Mouse (Mus musculus) hindbrain, embryonic 14.5 days (tissue): ENCODE data around the gene Slc26a9. TPM values are rescaled to one million over a fixed set of nuclear protein-coding genes. Genes with fewer than 3 reads are reported as not detected.

ENCODE experiments used
- ATAC-seq: fragments of 200-750 bp; cut with Nextera tagmentation; 2 replicates; pipeline ENCODE4 v1.8.0; 2017; ENCODE audit warnings: moderate number of reproducible peaks, mild to moderate bottlenecking, moderate TSS enrichment, moderate library complexity; ENCODE audit not compliant: low FRiP score
- DNase-seq: peaks from one replicate; pipeline ENCODE4 v3.0.0-alpha.2; 2015; ENCODE audit warnings: low spot score
- H3K27ac ChIP-seq: fragments of 300-500 bp; sonication (generic); 2 replicates; pipeline ENCODE4 v1.5.1; 2014; ENCODE audit warnings: mild to moderate bottlenecking, moderate library complexity
- H3K27me3 ChIP-seq: fragments of 300-500 bp; sonication (generic); 2 replicates; pipeline ENCODE4 v1.6.1; 2014; ENCODE audit warnings: mild to moderate bottlenecking, low read length, mixed read lengths; ENCODE audit not compliant: control insufficient read depth, insufficient read depth
- H3K36me3 ChIP-seq: fragments of 300-500 bp; sonication (generic); replicated peaks from 2 replicates; pipeline ENCODE4 v1.6.1; 2014; ENCODE audit not compliant: control insufficient read depth, insufficient read depth
- H3K4me1 ChIP-seq: fragments of 300-500 bp; sonication (generic); replicated peaks from 2 replicates; pipeline ENCODE4 v1.6.1; 2014; ENCODE audit warnings: antibody characterized with exemption, low read length, mixed read lengths; ENCODE audit not compliant: control insufficient read depth, insufficient read depth
- H3K4me2 ChIP-seq: fragments of 300-500 bp; sonication (generic); replicated peaks from 2 replicates; pipeline ENCODE4 v1.6.1; 2014; ENCODE audit warnings: mild to moderate bottlenecking, moderate library complexity
- H3K4me3 ChIP-seq: fragments of 300-500 bp; sonication (generic); replicated peaks from 2 replicates; pipeline ENCODE4 v1.5.1; 2014; ENCODE audit warnings: mild to moderate bottlenecking, low read length
- H3K9ac ChIP-seq: fragments of 300-500 bp; sonication (generic); 2 replicates; pipeline ENCODE4 v1.6.1; 2014
- H3K9me3 ChIP-seq: fragments of 300-500 bp; sonication (generic); 2 replicates; pipeline ENCODE4 v1.6.1; 2016; ENCODE audit warnings: low read length; ENCODE audit not compliant: control insufficient read depth
- WGBS: fragments of 180-500 bp; shearing (Covaris S2); extraction: QIAGEN DNeasy Blood & Tissue Kit; methylation state at CpG from one replicate; pipeline ENCODE4 v1.1.7; 2014; 5-methylcytosine and 5-hydroxymethylcytosine counted together
- polyA plus RNA-seq: library from polyadenylated mRNA; unstranded; fragments of >200 nt; fragmentation: Nextera tagmentation; extraction: Ambion mirVana; gene quantifications from 2 replicates; pipeline ENCODE4 v1.2.1, GENCODE M21; 2014

Gene Slc26a9
- 0.05 and 0.07 TPM in 2 replicates for polyA plus RNA-seq

DNA sequence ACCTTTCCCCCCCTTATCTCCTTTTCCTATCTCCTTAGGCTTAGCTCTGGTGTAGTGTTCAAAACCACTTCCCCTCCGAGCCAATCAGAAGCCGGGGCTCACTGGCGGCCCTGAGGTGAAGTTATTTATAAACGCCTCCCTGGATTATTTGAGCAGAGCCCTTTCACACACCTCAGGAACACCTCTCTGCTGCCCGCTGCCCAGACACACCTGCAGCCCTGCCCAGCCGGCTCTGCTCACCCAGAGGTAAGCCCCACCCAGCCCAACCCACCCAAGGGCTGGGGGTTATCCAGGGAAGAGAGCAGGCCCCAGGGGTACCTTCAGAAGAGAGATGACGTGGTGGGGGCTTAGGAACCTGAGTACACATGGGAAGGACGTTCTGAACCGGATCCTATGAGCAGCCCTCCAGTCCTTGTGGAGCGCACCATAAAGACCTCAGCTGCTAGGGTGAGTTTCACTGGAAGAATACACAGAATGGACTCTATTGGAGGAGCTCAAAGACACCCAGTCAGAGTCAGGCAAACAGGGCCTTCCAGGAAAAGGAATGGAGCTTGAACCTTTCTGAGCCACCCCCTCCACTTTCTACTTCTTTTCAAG is at the start of gene Slc26a9:
Gene Slc26a9 (plus strand): TSS at position 155 of the 597 bp plus-strand sequence.
- DNase-seq (no peak), ATAC-seq (no peak)
- Histone ChIP-seq H3K36me3 (no peaks in the 10 kb centered on the region), H3K4me2 (no peak within 1 kb of the TSS), H3K9ac (no peak within 1 kb of the TSS), H3K4me1 (no peaks in the 10 kb centered on the region), H3K27me3 (no peaks in the 10 kb centered on the region), H3K27ac (no peak within 1 kb of the TSS), H3K9me3 (no peaks in the 10 kb centered on the region), H3K4me3 (no peak within 1 kb of the TSS)
- 80% methylated on average over 10 of the region's 10 CpGs for WGBS

DNA sequence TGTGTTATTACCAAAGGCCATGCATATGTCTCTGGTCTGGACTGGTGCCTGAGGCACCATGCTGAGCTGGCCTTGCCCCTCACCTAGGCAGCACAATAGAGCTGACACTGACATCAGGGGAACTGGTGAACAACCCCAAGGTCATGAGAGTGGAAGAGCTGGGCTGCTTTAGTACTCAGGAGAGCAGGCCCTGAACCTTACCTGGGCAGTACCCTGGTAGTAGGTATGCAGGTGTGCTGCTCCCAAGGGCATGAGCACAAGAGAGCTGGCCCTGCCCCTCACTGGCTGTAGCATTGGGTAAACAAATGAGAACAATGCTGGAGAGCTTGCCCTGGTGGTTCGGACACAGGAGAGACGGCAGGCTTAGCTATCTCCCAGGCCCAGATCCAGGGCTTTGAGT is 48.5 kb upstream of the Slc26a9 start:
- Histone ChIP-seq H3K4me2 (no peak overlapping the region), H3K9me3 (no peaks in the 10 kb centered on the region), H3K4me1 (no peaks in the 10 kb centered on the region), H3K9ac (no peak overlapping the region), H3K27ac (no peak overlapping the region), H3K36me3 (no peaks in the 10 kb centered on the region), H3K4me3 (no peak overlapping the region), H3K27me3 (no peaks in the 10 kb centered on the region)
- ATAC-seq (no peak), DNase-seq (no peak)
- WGBS = 89% methylated on average over 2 of the region's 2 CpGs

DNA sequence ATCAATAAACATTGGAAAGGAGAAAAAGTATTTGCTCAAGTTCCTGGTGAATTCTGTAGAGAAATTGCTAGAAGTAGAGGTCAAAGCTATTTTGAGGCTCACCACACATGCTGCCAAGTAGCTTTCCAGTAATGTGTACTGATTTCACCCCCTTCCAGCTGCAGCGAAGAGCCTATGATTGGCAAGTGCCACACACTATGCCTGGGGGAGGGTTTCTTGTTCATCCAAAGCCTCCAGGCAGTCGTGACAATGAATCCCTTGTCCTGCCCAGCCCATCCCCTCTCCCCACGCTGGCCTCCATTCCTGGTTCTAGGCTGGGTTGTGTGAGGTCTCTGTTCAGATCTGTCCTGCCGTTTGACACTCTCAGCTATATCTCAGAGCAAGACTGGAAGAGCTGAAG is 47.5 kb upstream of the Slc26a9 start:
- H3K9ac ChIP-seq = no peak overlapping the region
- H3K27ac ChIP-seq = no peak overlapping the region
- ATAC-seq = no peak
- no peak overlapping the region for H3K4me3 ChIP-seq
- H3K36me3 ChIP-seq = no peaks in the 10 kb centered on the region
- H3K4me2 ChIP-seq = no peak overlapping the region
- H3K9me3 ChIP-seq = no peaks in the 10 kb centered on the region
- no peaks in the 10 kb centered on the region for H3K4me1 ChIP-seq
- whole genome bisulfite sequencing = 55% methylated on average over 4 of the region's 4 CpGs
- no peaks in the 10 kb centered on the region for H3K27me3 ChIP-seq
- DNase-seq = no peak

DNA sequence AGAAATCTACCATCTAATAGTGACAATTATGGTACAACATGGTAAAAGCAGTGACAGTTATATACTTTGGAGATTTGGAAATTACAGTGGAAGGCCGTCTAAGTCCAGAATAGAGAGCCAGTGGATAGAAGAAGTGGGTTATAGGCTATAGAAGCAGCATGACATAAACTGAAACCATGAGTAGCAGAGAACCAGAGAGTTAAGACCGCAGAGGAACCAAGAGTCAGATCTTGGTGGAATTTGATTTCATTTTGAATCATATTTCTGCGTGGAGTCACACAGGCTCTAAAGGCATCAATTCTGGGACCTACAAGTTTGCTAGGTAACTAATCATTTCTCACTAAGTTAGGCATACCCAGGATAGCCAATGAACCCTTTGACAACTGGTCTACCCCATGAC is 45.1 kb upstream of the Slc26a9 start:
- Histone ChIP-seq H3K4me1 (no peaks in the 10 kb centered on the region), H3K27ac (no peak overlapping the region), H3K9ac (no peak overlapping the region), H3K36me3 (no peaks in the 10 kb centered on the region), H3K4me3 (no peak overlapping the region), H3K4me2 (no peak overlapping the region), H3K27me3 (no peaks in the 10 kb centered on the region), H3K9me3 (no peaks in the 10 kb centered on the region)
- no peak for ATAC-seq
- no peak for DNase-seq
- WGBS = 90% methylated on average over 3 of the region's 3 CpGs

DNA sequence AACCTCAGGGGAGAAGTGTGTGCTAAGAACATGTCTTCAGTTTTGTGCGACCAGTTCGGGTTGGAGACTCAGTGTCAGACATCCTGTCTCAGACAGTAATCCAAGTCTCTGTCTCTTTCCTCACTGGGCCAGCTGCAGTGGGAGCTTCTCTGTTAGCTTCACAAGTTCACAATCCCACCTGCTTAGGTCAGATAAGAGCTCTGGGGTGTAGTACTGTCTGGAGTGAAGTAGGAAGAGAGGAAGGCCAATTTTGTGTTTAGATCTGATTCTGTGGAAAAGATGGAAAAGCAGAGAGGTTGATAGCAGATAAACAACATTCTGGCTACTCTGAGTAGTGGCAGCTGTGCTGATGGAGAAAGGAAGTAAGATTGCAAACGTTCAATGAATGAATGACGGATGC is 44.2 kb upstream of the Slc26a9 start:
- DNase-seq (no peak), ATAC-seq (no peak)
- Histone ChIP-seq H3K9me3 (no peaks in the 10 kb centered on the region), H3K27ac (no peak overlapping the region), H3K4me3 (no peak overlapping the region), H3K4me1 (no peaks in the 10 kb centered on the region), H3K27me3 (no peaks in the 10 kb centered on the region), H3K36me3 (no peaks in the 10 kb centered on the region), H3K4me2 (no peak overlapping the region), H3K9ac (no peak overlapping the region)
- 93% methylated on average over 4 of the region's 4 CpGs for WGBS

DNA sequence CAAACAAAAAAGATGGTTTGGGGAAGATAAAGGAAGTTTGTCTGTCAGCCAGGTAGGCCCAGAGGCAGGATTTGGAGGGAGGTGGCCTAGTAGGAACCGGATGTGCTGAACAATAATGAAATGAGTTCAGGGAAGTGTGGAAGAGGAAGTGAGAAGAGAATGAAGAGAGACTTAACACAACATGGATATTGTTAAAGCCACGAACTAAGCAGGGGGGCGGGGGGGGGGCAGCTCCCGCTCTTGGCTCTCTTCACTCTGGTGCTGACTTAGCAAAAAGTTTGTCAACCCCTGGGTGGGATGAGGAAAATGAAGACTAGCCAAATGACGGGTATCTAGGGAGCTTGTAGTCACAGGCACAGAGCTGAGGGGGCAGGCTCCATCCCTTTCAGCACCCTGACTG is 43.4 kb upstream of the Slc26a9 start:
- H3K9me3 ChIP-seq = no peaks in the 10 kb centered on the region
- no peak for ATAC-seq
- 84% methylated on average over 5 of the region's 5 CpGs for WGBS

DNA sequence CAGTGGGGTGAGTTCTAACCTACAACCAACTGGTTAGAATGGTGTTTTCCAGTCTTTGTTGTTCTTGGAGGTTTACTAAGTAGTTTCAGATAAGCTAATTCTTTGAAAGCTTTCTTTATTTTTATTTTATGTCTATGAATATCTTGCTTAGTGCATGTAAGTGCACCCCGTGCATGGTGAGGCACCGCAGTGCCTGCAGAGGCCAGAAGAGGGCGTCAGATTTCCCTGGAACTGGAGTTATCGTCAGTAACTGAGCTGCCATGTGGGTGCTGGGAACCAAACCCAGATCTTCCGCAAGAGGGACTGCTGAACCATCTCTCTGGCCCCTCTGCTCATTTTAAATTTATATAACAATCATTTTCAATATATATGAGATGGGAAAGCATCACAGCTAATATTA is 42.4 kb upstream of the Slc26a9 start:
- ATAC-seq = no peak

More for the DNA sequence above, 43.4 kb upstream of the Slc26a9 start:
- H3K36me3 ChIP-seq = no peaks in the 10 kb centered on the region
- H3K27me3 ChIP-seq = no peaks in the 10 kb centered on the region
- no peak overlapping the region for H3K4me3 ChIP-seq
- H3K4me1 ChIP-seq = no peaks in the 10 kb centered on the region
- DNase-seq = no peak
- no peak overlapping the region for H3K27ac ChIP-seq
- H3K4me2 ChIP-seq = no peak overlapping the region
- no peak overlapping the region for H3K9ac ChIP-seq

DNA sequence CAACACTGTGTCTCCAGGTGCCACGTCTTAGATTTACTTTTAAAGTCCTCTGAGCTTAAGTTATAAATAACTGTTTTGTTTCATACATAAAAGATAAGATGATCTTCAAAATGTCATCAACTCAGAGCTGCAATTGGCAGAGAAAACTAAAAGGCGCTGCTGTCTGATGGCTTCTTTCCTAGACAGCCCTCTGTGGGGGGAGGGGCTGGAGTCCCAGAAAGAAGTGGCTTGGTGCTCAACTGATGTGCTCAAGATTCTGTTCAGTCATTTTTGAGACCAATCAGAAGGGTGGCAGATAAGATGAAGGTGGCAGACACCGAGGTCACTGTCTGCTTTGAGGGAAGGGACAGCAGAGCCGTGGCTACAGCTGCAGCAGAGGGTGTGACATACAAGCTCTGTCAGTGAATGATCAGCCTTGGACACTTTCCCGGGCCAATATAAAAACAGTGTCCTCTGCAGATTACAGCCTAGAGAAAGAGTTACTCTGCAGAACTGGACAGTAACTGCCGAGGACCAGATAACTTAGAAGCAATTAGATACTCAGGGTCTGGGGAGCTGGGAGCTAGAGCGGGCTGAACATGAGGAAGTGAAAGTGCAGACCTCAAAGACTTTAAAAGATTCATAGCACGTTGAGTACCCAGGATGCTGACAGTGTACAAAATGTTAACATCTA is 41.6 kb upstream of the Slc26a9 start:
- Histone ChIP-seq H3K27ac (no peak overlapping the region), H3K4me3 (no peak overlapping the region), H3K4me1 (no peaks in the 10 kb centered on the region), H3K9ac (no peak overlapping the region), H3K4me2 (no peak overlapping the region), H3K9me3 (no peaks in the 10 kb centered on the region), H3K36me3 (no peaks in the 10 kb centered on the region), H3K27me3 (no peaks in the 10 kb centered on the region)
- WGBS = 82% methylated on average over 8 of the region's 8 CpGs
- no peak for DNase-seq
- no peak for ATAC-seq

More for the DNA sequence above, 42.4 kb upstream of the Slc26a9 start:
- no peaks in the 10 kb centered on the region for H3K9me3 ChIP-seq
- no peaks in the 10 kb centered on the region for H3K27me3 ChIP-seq
- no peak overlapping the region for H3K4me2 ChIP-seq
- H3K4me1 ChIP-seq = no peaks in the 10 kb centered on the region
- no peak overlapping the region for H3K4me3 ChIP-seq
- H3K36me3 ChIP-seq = no peaks in the 10 kb centered on the region
- H3K27ac ChIP-seq = no peak overlapping the region
- no peak overlapping the region for H3K9ac ChIP-seq
- 84% methylated on average over 5 of the region's 5 CpGs for WGBS
- no peak for DNase-seq

DNA sequence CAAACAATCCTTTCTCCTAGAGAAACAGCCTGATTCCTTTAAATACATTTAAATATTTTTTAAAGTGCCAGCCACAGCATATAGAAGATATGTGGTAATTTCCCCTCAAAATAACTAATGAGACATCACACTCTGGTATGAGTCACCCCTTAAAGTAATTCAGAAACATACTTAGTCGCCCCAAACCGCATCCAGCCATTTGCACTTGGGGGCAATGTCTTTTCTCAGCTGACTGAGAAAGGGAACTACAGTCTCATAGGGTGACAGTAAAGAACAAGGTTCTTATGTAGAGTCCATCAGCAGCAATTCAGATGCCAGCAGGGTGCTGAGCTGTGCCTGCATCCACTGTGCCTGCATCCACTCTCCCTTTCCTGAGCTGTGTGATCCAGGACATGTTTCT is 40.3 kb upstream of the Slc26a9 start:
- H3K9me3 ChIP-seq = no peaks in the 10 kb centered on the region
- H3K27ac ChIP-seq = no peak overlapping the region
- no peak overlapping the region for H3K4me2 ChIP-seq
- DNase-seq = no peak
- no peak overlapping the region for H3K9ac ChIP-seq
- H3K36me3 ChIP-seq = no peaks in the 10 kb centered on the region
- no peaks in the 10 kb centered on the region for H3K4me1 ChIP-seq
- no peak for ATAC-seq
- no peaks in the 10 kb centered on the region for H3K27me3 ChIP-seq
- no peak overlapping the region for H3K4me3 ChIP-seq
- WGBS = 85% methylated on average over 2 of the region's 2 CpGs
